Mouse (Mus musculus): Measurements from ENCODE around the gene Map1b. TPM values are rescaled to one million over a fixed set of nuclear protein-coding genes. Genes with fewer than 3 reads are reported as not detected.

Gene Map1b
- total RNA-seq, 2 experiments from 2014 or later: 0.17 TPM; not detected in 1

- no peak for ATAC-seq (replicated peaks; ENCODE audit: low FRiP score, poor library complexity, severe bottlenecking)
Observed at GRCm38 (mm10) chr13:99452444-99452843, 63.9 kb downstream of the Map1b start.

GRCm38 (mm10) chr13:99451276-99451675, 65.1 kb downstream of the Map1b start:
- no peak for ATAC-seq (replicated peaks; ENCODE audit: low FRiP score, poor library complexity, severe bottlenecking)

GRCm38 (mm10) chr13:99450766-99451165, 65.6 kb downstream of the Map1b start:
- no peak for ATAC-seq (replicated peaks; ENCODE audit: low FRiP score, poor library complexity, severe bottlenecking)

GRCm38 (mm10) chr13:99449547-99449946, 66.8 kb downstream of the Map1b start:
- no peak for ATAC-seq (replicated peaks; ENCODE audit: low FRiP score, poor library complexity, severe bottlenecking)

- ATAC-seq (replicated peaks; ENCODE audit: low FRiP score, poor library complexity, severe bottlenecking): no peak
Observed at GRCm38 (mm10) chr13:99448278-99448677, 68.1 kb downstream of the Map1b start.

- no peak for ATAC-seq (replicated peaks; ENCODE audit: low FRiP score, poor library complexity, severe bottlenecking)
Observed at GRCm38 (mm10) chr13:99447403-99448199, 68.7 kb downstream of the Map1b start.

GRCm38 (mm10) chr13:99447002-99447401, 69.3 kb downstream of the Map1b start:
- ATAC-seq (replicated peaks; ENCODE audit: low FRiP score, poor library complexity, severe bottlenecking): no peak

- no peak for ATAC-seq (replicated peaks; ENCODE audit: low FRiP score, poor library complexity, severe bottlenecking)
Observed at GRCm38 (mm10) chr13:99444880-99445279, 71.5 kb downstream of the Map1b start.

- ATAC-seq (replicated peaks; ENCODE audit: low FRiP score, poor library complexity, severe bottlenecking): no peak
Observed at GRCm38 (mm10) chr13:99444431-99444871, 71.9 kb downstream of the Map1b start.

- ATAC-seq (replicated peaks; ENCODE audit: low FRiP score, poor library complexity, severe bottlenecking): no peak
Observed at GRCm38 (mm10) chr13:99443484-99444175, 72.7 kb downstream of the Map1b start.

GRCm38 (mm10) chr13:99442434-99443249, 73.7 kb downstream of the Map1b start:
- no peak for ATAC-seq (replicated peaks; ENCODE audit: low FRiP score, poor library complexity, severe bottlenecking)

- no peak for ATAC-seq (replicated peaks; ENCODE audit: low FRiP score, poor library complexity, severe bottlenecking)
Observed at GRCm38 (mm10) chr13:99441700-99442433, 74.5 kb downstream of the Map1b start.

- no peak for ATAC-seq (replicated peaks; ENCODE audit: low FRiP score, poor library complexity, severe bottlenecking)
Observed at GRCm38 (mm10) chr13:99440228-99440627, 76.1 kb downstream of the Map1b start.

GRCm38 (mm10) chr13:99439357-99439756, 77.0 kb downstream of the Map1b start:
- no peak for ATAC-seq (replicated peaks; ENCODE audit: low FRiP score, poor library complexity, severe bottlenecking)

GRCm38 (mm10) chr13:99437051-99437450, 79.3 kb downstream of the Map1b start:
- ATAC-seq (replicated peaks; ENCODE audit: low FRiP score, poor library complexity, severe bottlenecking): no peak

GRCm38 (mm10) chr13:99434494-99434893, 81.8 kb downstream of the Map1b start:
- ATAC-seq (replicated peaks; ENCODE audit: low FRiP score, poor library complexity, severe bottlenecking): no peak

- ATAC-seq (replicated peaks; ENCODE audit: low FRiP score, poor library complexity, severe bottlenecking): no peak
Observed at GRCm38 (mm10) chr13:99433068-99434008, 83.0 kb downstream of the Map1b start.

- ATAC-seq (replicated peaks; ENCODE audit: low FRiP score, poor library complexity, severe bottlenecking): no peak
Observed at GRCm38 (mm10) chr13:99423581-99423980, 92.8 kb downstream of the Map1b start.

GRCm38 (mm10) chr13:99416601-99417000, 99.7 kb downstream of the Map1b start:
- no peak for ATAC-seq (replicated peaks; ENCODE audit: low FRiP score, poor library complexity, severe bottlenecking)

All from erythroblast, adult 5-6 weeks (primary cell).